Mouse (Mus musculus) ES-Bruce4 (cell line): ENCODE results near the gene Ankrd11. TPM values are rescaled to one million over a fixed set of nuclear protein-coding genes. Genes with fewer than 3 reads are reported as not detected.

Experiments
- H3K27ac ChIP-seq: 2 replicates; pipeline ENCODE4 v1.5.1; 2012; ENCODE audit warnings: low read length, inconsistent platforms; ENCODE audit not compliant: insufficient read depth
- H3K27me3 ChIP-seq: 2 replicates; pipeline ENCODE4 v1.6.1; 2012; ENCODE audit warnings: mild to moderate bottlenecking, low read length, inconsistent platforms; ENCODE audit not compliant: control insufficient read depth, poor library complexity, insufficient read depth, severe bottlenecking
- H3K36me3 ChIP-seq: 2 replicates; pipeline ENCODE4 v1.6.1; 2012; ENCODE audit warnings: inconsistent platforms, mild to moderate bottlenecking, low read length, moderate library complexity; ENCODE audit not compliant: control insufficient read depth, poor library complexity, insufficient read depth, severe bottlenecking
- H3K4me1 ChIP-seq: one replicate; pipeline ENCODE4 v1.8.1; 2011; ENCODE audit warnings: low read length; ENCODE audit not compliant: control insufficient read depth, insufficient read depth
- H3K4me3 ChIP-seq: 2 replicates; pipeline ENCODE4 v1.5.1; 2011; ENCODE audit warnings: low read depth, mild to moderate bottlenecking, low read length
- H3K9ac ChIP-seq: 2 replicates; pipeline ENCODE4 v1.6.1; 2012; ENCODE audit warnings: low read depth, mild to moderate bottlenecking, inconsistent platforms; ENCODE audit not compliant: poor library complexity, severe bottlenecking
- H3K9me3 ChIP-seq: replicated peaks from 2 replicates; pipeline ENCODE4 v1.6.1; 2012; ENCODE audit warnings: mild to moderate bottlenecking, low read length, inconsistent platforms; ENCODE audit not compliant: control insufficient read depth, poor library complexity, insufficient read depth, severe bottlenecking
- CTCF ChIP-seq: IDR thresholded peaks from one replicate; pipeline ENCODE4 v1.8.1; 2011; ENCODE audit warnings: low read depth, low read length
- EP300 ChIP-seq: IDR thresholded peaks from 2 replicates; pipeline ENCODE4 v1.6.1; 2011; ENCODE audit warnings: low read depth, low read length; ENCODE audit not compliant: insufficient read depth
- POLR2A ChIP-seq: IDR thresholded peaks from one replicate; pipeline ENCODE4 v1.8.1; 2011; ENCODE audit warnings: low read length; ENCODE audit not compliant: insufficient read depth
- polyA plus RNA-seq: library from polyadenylated mRNA; stranded (reverse); fragments of >200 nt; gene quantifications from 2 replicates; pipeline ENCODE4 v1.2.4, GENCODE M21; 2011; ENCODE audit warnings: low read depth; ENCODE audit not compliant: missing spikeins, insufficient read depth, insufficient read length

Ankrd11 gene
- polyA plus RNA-seq, 1 experiment = 148 TPM

- no peaks in the 10 kb centered on the region for H3K9me3 ChIP-seq
- peaks cover 11% of the 10 kb centered on the region for H3K36me3 ChIP-seq
- peaks cover 4% of the 10 kb centered on the region for H3K4me1 ChIP-seq
- H3K27ac ChIP-seq = no peak overlapping the region
- no peak for TF ChIP-seq CTCF
- TF ChIP-seq POLR2A = no peak
- no peak for TF ChIP-seq EP300
- H3K27me3 ChIP-seq = no peaks in the 10 kb centered on the region
- no peak overlapping the region for H3K9ac ChIP-seq
- H3K4me3 ChIP-seq = no peak overlapping the region
Observed at GRCm38 (mm10) chr8:123020084-123020483, 22.0 kb downstream of the Ankrd11 start.

GRCm38 (mm10) chr8:123018484-123019164 lies 23.5 kb downstream of the Ankrd11 start:
- Histone ChIP-seq H3K4me1 (peaks cover 4% of the 10 kb centered on the region), H3K9me3 (no peaks in the 10 kb centered on the region), H3K27me3 (no peaks in the 10 kb centered on the region), H3K36me3 (peaks cover 16% of the 10 kb centered on the region), H3K4me3 (no peak overlapping the region), H3K27ac (no peak overlapping the region), H3K9ac (no peak overlapping the region)
- TF ChIP-seq POLR2A (no peak), CTCF (no peak), EP300 (no peak)

- Histone ChIP-seq H3K9ac (no peak overlapping the region), H3K4me1 (peaks cover 3% of the 10 kb centered on the region), H3K9me3 (no peaks in the 10 kb centered on the region), H3K4me3 (no peak overlapping the region), H3K27me3 (no peaks in the 10 kb centered on the region), H3K27ac (no peak overlapping the region), H3K36me3 (peaks cover 19% of the 10 kb centered on the region)
- TF ChIP-seq EP300 (no peak), CTCF (no peak), POLR2A (no peak)
Observed at GRCm38 (mm10) chr8:123017143-123017542, 24.9 kb downstream of the Ankrd11 start.

DNA sequence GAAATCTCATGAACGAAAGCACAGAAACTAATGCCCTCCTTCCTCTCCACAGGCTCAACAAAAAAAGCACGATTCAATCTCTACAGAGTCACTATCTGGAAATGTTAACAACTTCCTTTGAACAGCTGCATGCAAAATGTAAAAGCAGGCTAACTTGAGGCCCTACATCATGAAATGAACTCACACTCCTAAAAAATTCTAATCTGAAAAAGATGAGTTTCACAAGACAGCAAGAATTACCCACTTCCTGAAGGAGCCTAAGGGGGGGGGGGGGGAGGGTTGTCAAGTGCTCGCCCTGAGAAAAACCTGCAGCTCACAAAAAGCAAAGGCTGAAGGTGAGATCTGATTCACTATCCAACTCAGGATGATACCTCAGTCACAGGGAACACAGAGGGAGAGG lies 27.0 kb downstream of the Ankrd11 start:
- H3K36me3 ChIP-seq = peaks cover 24% of the 10 kb centered on the region
- no peak overlapping the region for H3K27ac ChIP-seq
- H3K9ac ChIP-seq = no peak overlapping the region
- H3K9me3 ChIP-seq = no peaks in the 10 kb centered on the region
- no peak overlapping the region for H3K4me3 ChIP-seq
- H3K27me3 ChIP-seq = no peaks in the 10 kb centered on the region
- H3K4me1 ChIP-seq = no peaks in the 10 kb centered on the region
- TF ChIP-seq EP300 (no peak), CTCF (no peak), POLR2A (no peak)

GRCm38 (mm10) chr8:123014429-123014828 lies 27.6 kb downstream of the Ankrd11 start:
- Histone ChIP-seq H3K27ac (no peak overlapping the region), H3K36me3 (peaks cover 24% of the 10 kb centered on the region), H3K4me3 (no peak overlapping the region), H3K9me3 (no peaks in the 10 kb centered on the region), H3K27me3 (no peaks in the 10 kb centered on the region), H3K4me1 (no peaks in the 10 kb centered on the region), H3K9ac (no peak overlapping the region)
- TF ChIP-seq POLR2A (no peak), EP300 (no peak), CTCF (no peak)

GRCm38 (mm10) chr8:123011321-123011720 lies 30.8 kb downstream of the Ankrd11 start:
- H3K27me3 ChIP-seq = no peaks in the 10 kb centered on the region
- no peaks in the 10 kb centered on the region for H3K9me3 ChIP-seq
- peaks cover 20% of the 10 kb centered on the region for H3K36me3 ChIP-seq
- no peak overlapping the region for H3K27ac ChIP-seq
- no peak for TF ChIP-seq EP300
- TF ChIP-seq CTCF = no peak
- TF ChIP-seq POLR2A = no peak
- no peak overlapping the region for H3K9ac ChIP-seq
- peaks cover 1% of the 10 kb centered on the region for H3K4me1 ChIP-seq
- H3K4me3 ChIP-seq = no peak overlapping the region
